In the genomic region with DNA sequence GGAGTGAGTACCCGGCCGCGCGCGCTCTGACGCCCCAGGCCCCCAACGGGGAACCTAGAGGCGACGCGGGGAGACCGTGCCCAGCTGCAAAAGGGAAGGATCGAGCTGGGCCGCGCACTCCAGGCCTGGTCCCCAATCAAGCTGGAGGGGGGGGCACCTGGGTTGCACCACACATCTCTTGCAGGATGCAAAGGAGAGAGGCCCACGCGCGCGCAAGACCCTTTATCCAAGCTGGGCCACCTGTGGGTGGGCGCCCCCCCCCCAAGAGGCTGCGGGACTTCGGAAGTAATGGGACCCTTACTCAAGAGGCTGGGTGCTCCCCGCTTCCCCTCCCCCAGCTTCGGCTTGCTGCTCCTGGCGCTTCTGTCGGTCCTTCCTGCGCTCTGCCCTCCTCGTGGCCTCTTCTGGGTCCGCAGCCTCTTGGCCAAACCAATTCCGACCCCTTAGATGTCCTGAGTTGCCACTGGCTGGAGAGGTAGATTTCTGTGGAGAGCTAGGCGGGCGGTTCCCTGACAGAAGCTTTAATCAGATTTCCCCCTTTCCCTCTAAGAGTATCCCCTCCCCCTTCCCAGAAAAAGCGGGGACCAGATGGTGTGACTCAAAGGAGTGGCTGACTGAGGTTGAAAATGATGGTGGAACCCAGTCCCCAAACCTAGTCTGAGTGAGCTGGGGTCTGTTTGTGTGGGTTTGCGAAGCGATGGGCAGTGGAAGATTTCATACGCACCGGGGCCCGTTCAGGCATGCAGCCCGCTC, we compare ENCODE assay signal across 8 mouse cellular contexts. TPM values are rescaled to one million over a fixed set of nuclear protein-coding genes. Genes with fewer than 3 reads are reported as not detected.
DNase-seq lines count a peak whose midpoint lies in the region; ATAC-seq and TF ChIP-seq lines count a peak whose summit lies in the region.

No protein-coding gene starts in this region.

- H3K9ac ChIP-seq in lung, embryonic 14.5 days, result peak overlapping the region; percentile 88
- peak overlapping the region; percentile 99 for H3K9ac ChIP-seq in forebrain, embryonic 15.5 days (replicated peaks)
- peak overlapping the region; percentile 95 for H3K9ac ChIP-seq in kidney, embryonic 16.5 days (replicated peaks; ENCODE audit: low read length)
- H3K9ac ChIP-seq in stomach, embryonic 16.5 days (ENCODE audit: low read length), result peak overlapping the region; percentile 97

- no peaks in the 10 kb centered on the region for H3K27me3 ChIP-seq in lung, embryonic 14.5 days (ENCODE audit: insufficient read depth, low read length)
- H3K27me3 ChIP-seq in forebrain, embryonic 15.5 days, result no peaks in the 10 kb centered on the region
- no peaks in the 10 kb centered on the region for H3K27me3 ChIP-seq in kidney, embryonic 16.5 days (ENCODE audit: insufficient read depth, low read length)
- H3K27me3 ChIP-seq in megakaryocyte, embryonic 14.5 days (replicated peaks), result peaks cover 26% of the 10 kb centered on the region
- H3K27me3 ChIP-seq in stomach, embryonic 16.5 days (ENCODE audit: control insufficient read depth, insufficient read depth, low read length), result no peaks in the 10 kb centered on the region

- H3K27ac ChIP-seq in lung, embryonic 14.5 days (ENCODE audit: low read depth), result peak overlapping the region; percentile 80; the same call in 1 of the 2 replicates
- H3K27ac ChIP-seq in forebrain, embryonic 15.5 days (replicated peaks), result peak overlapping the region; percentile 95
- peak overlapping the region; percentile 90 for H3K27ac ChIP-seq in kidney, embryonic 16.5 days (ENCODE audit: low read length)
- peak overlapping the region; percentile 81 for H3K27ac ChIP-seq in stomach, embryonic 16.5 days (ENCODE audit: low read length)

- no peak; the same call in 1 of the 2 replicates for TF ChIP-seq CTCF in lung, embryonic 14.5 days (IDR thresholded peaks at IDR 0.05; ENCODE audit: low read depth)

- peaks cover 7% of the 10 kb centered on the region for H3K4me1 ChIP-seq in lung, embryonic 14.5 days (ENCODE audit: insufficient read depth)
- peaks cover 45% of the 10 kb centered on the region for H3K4me1 ChIP-seq in forebrain, embryonic 15.5 days
- H3K4me1 ChIP-seq in kidney, embryonic 16.5 days (ENCODE audit: insufficient read depth, low read length), result peaks cover 41% of the 10 kb centered on the region
- H3K4me1 ChIP-seq in megakaryocyte, embryonic 14.5 days, result peaks cover 63% of the 10 kb centered on the region
- H3K4me1 ChIP-seq in stomach, embryonic 16.5 days (ENCODE audit: control insufficient read depth, insufficient read depth, low read length), result peaks cover 18% of the 10 kb centered on the region

- WGBS in lung, embryonic 14.5 days, result 1% methylated on average over 38 of the region's 38 CpGs
- WGBS in forebrain, embryonic 15.5 days, result under 1% methylated on average over 38 of the region's 38 CpGs
- under 1% methylated on average over 31 of the region's 38 CpGs for WGBS in kidney, embryonic 16.5 days
- WGBS in stomach, embryonic 16.5 days, result 2% methylated on average over 37 of the region's 38 CpGs

- peak overlapping the region; percentile 95 for H3K4me2 ChIP-seq in lung, embryonic 14.5 days
- peak overlapping the region; percentile 81 for H3K4me2 ChIP-seq in forebrain, embryonic 15.5 days (replicated peaks)
- peak overlapping the region; percentile 81 for H3K4me2 ChIP-seq in kidney, embryonic 16.5 days (replicated peaks; ENCODE audit: low read depth, low read length)
- peak overlapping the region; percentile 82 for H3K4me2 ChIP-seq in stomach, embryonic 16.5 days (ENCODE audit: low read depth, low read length)

- peak overlapping the region; percentile 92 for H3K4me3 ChIP-seq in lung, embryonic 14.5 days (ENCODE audit: low read depth, low read length)
- H3K4me3 ChIP-seq in forebrain, embryonic 15.5 days, result peak overlapping the region; percentile 91
- H3K4me3 ChIP-seq in kidney, embryonic 16.5 days (ENCODE audit: low read length), result peak overlapping the region; percentile 93
- peak overlapping the region; percentile 93 for H3K4me3 ChIP-seq in megakaryocyte, embryonic 14.5 days (replicated peaks)
- peak overlapping the region; percentile 91 for H3K4me3 ChIP-seq in stomach, embryonic 16.5 days (replicated peaks; ENCODE audit: low read length)

- H3K9me3 ChIP-seq in lung, embryonic 14.5 days (ENCODE audit: low read depth, low read length), result no peaks in the 10 kb centered on the region
- H3K9me3 ChIP-seq in forebrain, embryonic 15.5 days, result no peaks in the 10 kb centered on the region
- no peaks in the 10 kb centered on the region for H3K9me3 ChIP-seq in kidney, embryonic 16.5 days (ENCODE audit: low read length)
- peaks cover 2% of the 10 kb centered on the region; the same call in 1 of the 2 replicates for H3K9me3 ChIP-seq in megakaryocyte, embryonic 14.5 days
- no peaks in the 10 kb centered on the region for H3K9me3 ChIP-seq in stomach, embryonic 16.5 days (replicated peaks; ENCODE audit: control insufficient read depth, low read length)

- DNase-seq in lung, embryonic 14.5 days, result peak; percentile 64
- DNase-seq in lung, postnatal 10 days, result no peak
- DNase-seq in brain, adult 2 months (ENCODE audit: low read depth, low spot score), result peak; percentile 88

- ATAC-seq in lung, embryonic 14.5 days (ENCODE audit: insufficient read depth), result peak; percentile 60
- ATAC-seq in forebrain, embryonic 15.5 days (replicated peaks), result peak; percentile 74
- ATAC-seq in kidney, embryonic 16.5 days (ENCODE audit: low FRiP score, low TSS enrichment), result peak; percentile 35
- ATAC-seq in stomach, embryonic 16.5 days (ENCODE audit: insufficient read depth, low FRiP score), result peak; percentile 22; the same call in 1 of the 2 replicates
- ATAC-seq in granulocyte monocyte progenitor cell, adult 5-6 weeks (replicated peaks; ENCODE audit: poor library complexity, severe bottlenecking), result no peak

- no peaks in the 10 kb centered on the region for H3K36me3 ChIP-seq in lung, embryonic 14.5 days (ENCODE audit: insufficient read depth)
- no peaks in the 10 kb centered on the region for H3K36me3 ChIP-seq in forebrain, embryonic 15.5 days
- no peaks in the 10 kb centered on the region for H3K36me3 ChIP-seq in kidney, embryonic 16.5 days (ENCODE audit: insufficient read depth, low read length)
- H3K36me3 ChIP-seq in megakaryocyte, embryonic 14.5 days (replicated peaks; ENCODE audit: low read length), result no peaks in the 10 kb centered on the region
- no peaks in the 10 kb centered on the region for H3K36me3 ChIP-seq in stomach, embryonic 16.5 days (ENCODE audit: control insufficient read depth, insufficient read depth, low read length)

RNA-seq across cellular contexts. Expression of a gene that starts 0.5 kb away (rescaled TPM):
- 68.1 and 72.4 TPM in 2 replicates for polyA plus RNA-seq in lung, embryonic 14.5 days (2014; fragmentation: Nextera tagmentation; extraction: Ambion mirVana)
- 317 and 325 TPM in 2 replicates for polyA plus RNA-seq in forebrain, embryonic 15.5 days (2015; fragmentation: Nextera tagmentation; extraction: Ambion mirVana)
- polyA plus RNA-seq in kidney, embryonic 16.5 days (2015; fragmentation: Nextera tagmentation; extraction: Ambion mirVana), result 190 and 194 TPM in 2 replicates
- 39.0 and 54.6 TPM in 2 replicates for polyA plus RNA-seq in megakaryocyte, embryonic 14.5 days (2012; ENCODE audit: insufficient read depth, low replicate concordance)
- polyA plus RNA-seq in stomach, embryonic 16.5 days (2015; fragmentation: Nextera tagmentation; extraction: Ambion mirVana), result 56.8 and 58.0 TPM in 2 replicates
- total RNA-seq in granulocyte monocyte progenitor cell, adult 5-6 weeks (2014; fragmentation: Nextera tagmentation), result 80.1 and 110 TPM in 2 replicates
- total RNA-seq in granulocyte monocyte progenitor cell, adult 5-6 weeks (2017), result 35.6 and 48.6 TPM in 2 replicates

RNA-seq across cellular contexts. Expression of a gene that starts 3.2 kb away (rescaled TPM):
- polyA plus RNA-seq in lung, embryonic 14.5 days (2014; fragmentation: Nextera tagmentation; extraction: Ambion mirVana), result 0.11 TPM in 1 of 2 replicates, not detected in the other
- 0.25 and 0.43 TPM in 2 replicates for polyA plus RNA-seq in forebrain, embryonic 15.5 days (2015; fragmentation: Nextera tagmentation; extraction: Ambion mirVana)
- polyA plus RNA-seq in kidney, embryonic 16.5 days (2015; fragmentation: Nextera tagmentation; extraction: Ambion mirVana), result not detected in 2 replicates
- polyA plus RNA-seq in megakaryocyte, embryonic 14.5 days (2012; ENCODE audit: insufficient read depth, low replicate concordance), result 0.70 TPM in 1 of 2 replicates, not detected in the other
- 0.55 and 0.72 TPM in 2 replicates for polyA plus RNA-seq in stomach, embryonic 16.5 days (2015; fragmentation: Nextera tagmentation; extraction: Ambion mirVana)
- 172 and 215 TPM in 2 replicates for total RNA-seq in granulocyte monocyte progenitor cell, adult 5-6 weeks (2014; fragmentation: Nextera tagmentation)
- 77.4 and 86.7 TPM in 2 replicates for total RNA-seq in granulocyte monocyte progenitor cell, adult 5-6 weeks (2017)

RNA-seq across cellular contexts. Expression of a gene that starts 16.8 kb away (rescaled TPM):
- 12.2 and 12.4 TPM in 2 replicates for polyA plus RNA-seq in lung, embryonic 14.5 days (2014; fragmentation: Nextera tagmentation; extraction: Ambion mirVana)
- polyA plus RNA-seq in forebrain, embryonic 15.5 days (2015; fragmentation: Nextera tagmentation; extraction: Ambion mirVana), result 0.83 and 0.84 TPM in 2 replicates
- polyA plus RNA-seq in kidney, embryonic 16.5 days (2015; fragmentation: Nextera tagmentation; extraction: Ambion mirVana), result 23.9 and 26.4 TPM in 2 replicates
- polyA plus RNA-seq in megakaryocyte, embryonic 14.5 days (2012; ENCODE audit: insufficient read depth, low replicate concordance), result 1.6 TPM in 1 of 2 replicates, not detected in the other
- polyA plus RNA-seq in stomach, embryonic 16.5 days (2015; fragmentation: Nextera tagmentation; extraction: Ambion mirVana), result 18.1 and 23.1 TPM in 2 replicates
- 4.6 TPM in 1 of 2 replicates, not detected in the other for total RNA-seq in granulocyte monocyte progenitor cell, adult 5-6 weeks (2014; fragmentation: Nextera tagmentation)
- 0.62 and 1.4 TPM in 2 replicates for total RNA-seq in granulocyte monocyte progenitor cell, adult 5-6 weeks (2017)

RNA-seq across cellular contexts. Expression of a gene that starts 26.9 kb away (rescaled TPM):
- 5.0 and 6.1 TPM in 2 replicates for polyA plus RNA-seq in lung, embryonic 14.5 days (2014; fragmentation: Nextera tagmentation; extraction: Ambion mirVana)
- polyA plus RNA-seq in forebrain, embryonic 15.5 days (2015; fragmentation: Nextera tagmentation; extraction: Ambion mirVana), result 0.66 and 0.68 TPM in 2 replicates
- 18.2 and 18.5 TPM in 2 replicates for polyA plus RNA-seq in kidney, embryonic 16.5 days (2015; fragmentation: Nextera tagmentation; extraction: Ambion mirVana)
- polyA plus RNA-seq in megakaryocyte, embryonic 14.5 days (2012; ENCODE audit: insufficient read depth, low replicate concordance), result 1.5 and 2.5 TPM in 2 replicates
- 50.6 and 62.3 TPM in 2 replicates for polyA plus RNA-seq in stomach, embryonic 16.5 days (2015; fragmentation: Nextera tagmentation; extraction: Ambion mirVana)
- total RNA-seq in granulocyte monocyte progenitor cell, adult 5-6 weeks (2014; fragmentation: Nextera tagmentation), result 0.34 TPM in 1 of 2 replicates, not detected in the other
- total RNA-seq in granulocyte monocyte progenitor cell, adult 5-6 weeks (2017), result 0.82 TPM in 1 of 2 replicates, not detected in the other

RNA-seq across cellular contexts. Expression of a gene that starts 27.2 kb away (rescaled TPM):
- polyA plus RNA-seq in lung, embryonic 14.5 days (2014; fragmentation: Nextera tagmentation; extraction: Ambion mirVana), result 107 and 123 TPM in 2 replicates
- 94.9 and 108 TPM in 2 replicates for polyA plus RNA-seq in forebrain, embryonic 15.5 days (2015; fragmentation: Nextera tagmentation; extraction: Ambion mirVana)
- polyA plus RNA-seq in kidney, embryonic 16.5 days (2015; fragmentation: Nextera tagmentation; extraction: Ambion mirVana), result 66.4 and 77.0 TPM in 2 replicates
- 302 and 542 TPM in 2 replicates for polyA plus RNA-seq in megakaryocyte, embryonic 14.5 days (2012; ENCODE audit: insufficient read depth, low replicate concordance)
- polyA plus RNA-seq in stomach, embryonic 16.5 days (2015; fragmentation: Nextera tagmentation; extraction: Ambion mirVana), result 29.9 and 34.8 TPM in 2 replicates
- 32.1 and 64.5 TPM in 2 replicates for total RNA-seq in granulocyte monocyte progenitor cell, adult 5-6 weeks (2014; fragmentation: Nextera tagmentation)
- total RNA-seq in granulocyte monocyte progenitor cell, adult 5-6 weeks (2017), result 17.3 and 28.2 TPM in 2 replicates
